Mouse (Mus musculus) small intestine, adult 2 months (tissue): ENCODE data around the gene Eif3l.

Source experiments
- CTCF ChIP-seq: fragments of 200-500 bp; IDR thresholded peaks from 2 replicates; pipeline ENCODE4 v1.5.1; 2012; ENCODE audit warnings: low read depth, mild to moderate bottlenecking, control low read depth, inconsistent platforms, low read length, moderate library complexity, mixed read lengths; ENCODE audit not compliant: insufficient replicate concordance, insufficient read length; ENCODE audit errors: extremely low read depth
- POLR2A ChIP-seq: fragments of 200-500 bp; IDR thresholded peaks from 2 replicates; pipeline ENCODE4 v1.6.1; 2012; ENCODE audit warnings: low read depth, mild to moderate bottlenecking, control low read depth, inconsistent platforms, low read length, moderate library complexity

DNA sequence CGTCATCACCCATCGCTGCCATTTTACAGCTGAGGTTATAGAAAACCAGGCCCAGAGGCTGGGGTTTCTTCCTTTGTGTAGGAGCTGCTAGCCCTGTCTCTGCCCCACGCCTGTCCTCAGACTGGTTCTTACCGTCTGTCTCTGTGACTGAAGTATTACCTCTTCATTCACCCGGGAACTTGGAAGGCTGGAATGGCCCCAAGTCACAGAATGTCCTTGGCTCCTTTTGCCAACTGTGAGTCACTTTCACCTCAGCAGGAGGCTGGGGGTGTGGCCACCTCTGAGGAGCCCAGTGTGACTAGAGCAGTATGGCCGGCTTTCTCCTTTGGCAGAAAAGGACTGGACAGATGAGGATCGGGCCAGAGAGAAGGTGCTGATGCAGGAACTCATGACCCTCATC lies 56.5 kb downstream of the Eif3l start:
- no peak for TF ChIP-seq POLR2A
- no peak for TF ChIP-seq CTCF
